In the genomic region with DNA sequence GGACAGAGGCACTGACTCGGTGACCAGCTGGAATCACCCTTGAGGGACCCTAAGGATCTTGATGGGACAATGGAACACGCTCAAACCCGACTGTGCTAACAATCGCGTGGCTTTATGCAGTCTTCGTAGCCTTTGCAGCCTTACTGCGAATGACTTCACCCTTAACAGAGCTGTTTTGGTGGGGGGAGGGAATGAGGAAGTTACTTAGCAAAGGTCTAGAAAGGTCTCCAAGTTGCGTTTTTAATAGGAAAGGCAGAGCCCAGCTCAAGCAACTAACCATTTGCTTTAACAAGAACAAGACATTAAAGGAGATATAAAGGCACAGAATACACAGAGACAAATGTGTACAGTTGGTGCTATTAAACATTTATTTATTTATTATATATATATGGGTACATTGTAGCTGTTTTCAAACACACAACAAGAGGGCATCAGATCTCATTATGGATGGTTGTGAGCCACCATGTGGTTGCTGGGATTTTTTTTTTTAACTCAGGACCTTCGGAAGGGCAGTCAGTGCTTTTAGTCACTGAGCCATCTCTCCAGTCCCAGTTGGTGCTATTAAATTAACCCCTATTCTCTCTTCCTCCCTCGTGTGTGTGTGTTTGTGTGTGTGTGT, we compare ENCODE assay signal across 29 mouse cellular contexts. TPM values are rescaled to one million over a fixed set of nuclear protein-coding genes. Genes with fewer than 3 reads are reported as not detected.
A peak's percentile ranks its signal among the peaks of the same experiment; 100 is the strongest.
DNase-seq lines count a peak whose midpoint lies in the region; ATAC-seq and TF ChIP-seq lines count a peak whose summit lies in the region.
"Had no signal": no experiment of that assay in that cellular context is flagged by ENCODE, and none has a peak within 500 bp of the region (broad histone marks: within the 10 kb centered on the region; RNA-seq: fewer than 3 reads in every experiment).

No protein-coding gene starts in this region.

- no peak overlapping the region for H3K27ac ChIP-seq in layer of hippocampus, adult 2 months
- H3K27ac ChIP-seq: embryonic facial prominence, embryonic 10.5 days; embryonic facial prominence, embryonic 15.5 days; forebrain, embryonic 12.5 days; hindbrain, embryonic 15.5 days; limb, embryonic 12.5 days; liver, embryonic 15.5 days; lung, embryonic 15.5 days; midbrain, embryonic 15.5 days; neural tube, embryonic 12.5 days had no signal

- ATAC-seq in megakaryocyte, adult 5-6 weeks (ENCODE audit: poor library complexity, severe bottlenecking), result 0 out of 2 replicates have a peak, but pooled peaks have one; percentile 33
- ATAC-seq: forebrain, postnatal 0 days; inflammation-experienced regulatory T-cells, adult 6 months; midbrain, embryonic 15.5 days had no signal

- H3K4me3 ChIP-seq in layer of hippocampus, adult 2 months, result no peak overlapping the region
- H3K4me3 ChIP-seq: embryonic facial prominence, embryonic 10.5 days; embryonic facial prominence, embryonic 15.5 days; forebrain, embryonic 12.5 days; hindbrain, embryonic 15.5 days; limb, embryonic 12.5 days; liver, embryonic 15.5 days; lung, embryonic 15.5 days; midbrain, embryonic 15.5 days; myocyte; neural tube, embryonic 12.5 days had no signal

- no peak for DNase-seq in layer of hippocampus, adult 2 months (ENCODE audit: low spot score in 2 of 2)
- no peak for DNase-seq in layer of hippocampus, postnatal 36 days
- peak; percentile 46 for DNase-seq in c-Kit-positive CD71-negative TER-119-negative erythroid progenitor cells, embryonic 14.5 days (ENCODE audit: low read depth)
- DNase-seq in spleen, postnatal 4 days (ENCODE audit: low spot score in 2 of 2), result no peak
- no peak for DNase-seq in adrenal gland, adult (ENCODE audit: inconsistent age in 2 of 2, low spot score in 1 of 2)
- no peak for DNase-seq in urinary bladder, postnatal 10 days (ENCODE audit: low spot score)
- DNase-seq: adrenal gland, postnatal 14 days; cerebellum, adult 18-20 months; cerebellum, postnatal 10 days; forebrain, postnatal 0 days; gastrocnemius, postnatal 14 days; heart, adult 11 months; heart, postnatal 4 days; kidney, adult 11 months; kidney, postnatal 14 days; right cerebral cortex, adult 18-20 months; thymus, postnatal 4 days had no signal

- TF ChIP-seq CTCF in layer of hippocampus, adult 2 months (conservative IDR thresholded peaks at IDR 0.05), result 0 out of 2 replicates have a peak, but pooled peaks have one; percentile 4

RNA-seq across cellular contexts. Expression of gene Map3k14, which starts 42.8 kb away (rescaled TPM):
- 1 to 10 TPM; 3.3 TPM for total RNA-seq in layer of hippocampus, adult 2 months (2021)
- 1 to 10 TPM; 3.2 to 4.3 TPM for total RNA-seq in layer of hippocampus, postnatal 36 days (2021)
- 14.5 and 16.6 TPM in 2 replicates for total RNA-seq in megakaryocyte, adult 5-6 weeks (2015)
- total RNA-seq in megakaryocyte, adult 5-6 weeks (2017), result 15.4 and 15.7 TPM in 2 replicates

RNA-seq across cellular contexts. Expression of gene Arhgap27, which starts 53.4 kb away (rescaled TPM):
- total RNA-seq in layer of hippocampus, adult 2 months (2021), result 10 to 100 TPM; 11.8 to 14.0 TPM
- total RNA-seq in layer of hippocampus, postnatal 36 days (2021), result 1 to 10 TPM; 7.9 to 9.6 TPM
- 20.1 and 20.5 TPM in 2 replicates for total RNA-seq in megakaryocyte, adult 5-6 weeks (2015)
- 20.1 and 21.9 TPM in 2 replicates for total RNA-seq in megakaryocyte, adult 5-6 weeks (2017)
